Mouse (Mus musculus): ENCODE data around the gene Slc7a5. TPM values are rescaled to one million over a fixed set of nuclear protein-coding genes. Genes with fewer than 3 reads are reported as not detected.

Gene Slc7a5
- polyA plus RNA-seq, 1 experiment from 2014 or later = 17.9 TPM

GRCm38 (mm10) chr8:121868196-121868595 lies 39.3 kb downstream of the Slc7a5 start:
- Histone ChIP-seq H3K9ac (no peak overlapping the region), H3K4me2 (replicated peaks) (no peak overlapping the region), H3K27ac (no peak overlapping the region), H3K4me3 (replicated peaks) (no peak overlapping the region), H3K4me1 (replicated peaks) (peaks cover 12% of the 10 kb centered on the region), H3K27me3 (replicated peaks) (no peaks in the 10 kb centered on the region), H3K9me3 (no peaks in the 10 kb centered on the region), H3K36me3 (no peaks in the 10 kb centered on the region)
- no peak for ATAC-seq
- 86% methylated on average over 5 of the region's 5 CpGs for WGBS

- Histone ChIP-seq H3K9me3 (no peaks in the 10 kb centered on the region), H3K9ac (no peak overlapping the region), H3K4me1 (replicated peaks) (no peaks in the 10 kb centered on the region), H3K27ac (no peak overlapping the region), H3K27me3 (replicated peaks) (no peaks in the 10 kb centered on the region), H3K4me2 (replicated peaks) (no peak overlapping the region), H3K36me3 (no peaks in the 10 kb centered on the region), H3K4me3 (replicated peaks) (no peak overlapping the region)
- WGBS = 63% methylated on average over 8 of the region's 8 CpGs
- no peak for ATAC-seq
These were observed 42.1 kb downstream of the Slc7a5 start for GRCm38 (mm10) chr8:121865356-121865755.

GRCm38 (mm10) chr8:121861806-121862548 lies 45.5 kb downstream of the Slc7a5 start:
- Histone ChIP-seq H3K9ac (no peak overlapping the region), H3K4me2 (replicated peaks) (no peak overlapping the region), H3K27ac (no peak overlapping the region), H3K4me1 (replicated peaks) (no peaks in the 10 kb centered on the region), H3K27me3 (replicated peaks) (no peaks in the 10 kb centered on the region), H3K36me3 (no peaks in the 10 kb centered on the region), H3K9me3 (no peaks in the 10 kb centered on the region), H3K4me3 (replicated peaks) (no peak overlapping the region)
- 70% methylated on average over 9 of the region's 12 CpGs for WGBS
- ATAC-seq = peak; percentile 43; the same call in 1 of the 2 replicates

GRCm38 (mm10) chr8:121861276-121861675 lies 46.2 kb downstream of the Slc7a5 start:
- no peaks in the 10 kb centered on the region for H3K9me3 ChIP-seq
- no peaks in the 10 kb centered on the region for H3K27me3 ChIP-seq (replicated peaks)
- H3K4me1 ChIP-seq (replicated peaks) = no peaks in the 10 kb centered on the region
- H3K4me3 ChIP-seq (replicated peaks) = no peak overlapping the region
- 56% methylated on average over 6 of the region's 6 CpGs for WGBS
- no peak overlapping the region for H3K27ac ChIP-seq
- no peak overlapping the region for H3K9ac ChIP-seq
- H3K36me3 ChIP-seq = no peaks in the 10 kb centered on the region
- H3K4me2 ChIP-seq (replicated peaks) = no peak overlapping the region
- ATAC-seq = no peak

GRCm38 (mm10) chr8:121857747-121858146 lies 49.7 kb downstream of the Slc7a5 start:
- Histone ChIP-seq H3K9ac (no peak overlapping the region), H3K4me2 (replicated peaks) (no peak overlapping the region), H3K27ac (no peak overlapping the region), H3K36me3 (no peaks in the 10 kb centered on the region), H3K27me3 (replicated peaks) (no peaks in the 10 kb centered on the region), H3K4me1 (replicated peaks) (no peaks in the 10 kb centered on the region), H3K9me3 (no peaks in the 10 kb centered on the region), H3K4me3 (replicated peaks) (no peak overlapping the region)
- WGBS = 56% methylated on average over 2 of the region's 2 CpGs
- no peak for ATAC-seq

- no peak overlapping the region for H3K4me3 ChIP-seq (replicated peaks)
- no peaks in the 10 kb centered on the region for H3K4me1 ChIP-seq (replicated peaks)
- H3K27ac ChIP-seq = no peak overlapping the region
- 77% methylated on average over 9 of the region's 9 CpGs for WGBS
- no peak overlapping the region for H3K4me2 ChIP-seq (replicated peaks)
- no peaks in the 10 kb centered on the region for H3K27me3 ChIP-seq (replicated peaks)
- no peaks in the 10 kb centered on the region for H3K9me3 ChIP-seq
- no peak for ATAC-seq
- no peak overlapping the region for H3K9ac ChIP-seq
- no peaks in the 10 kb centered on the region for H3K36me3 ChIP-seq
These were observed 50.2 kb downstream of the Slc7a5 start for GRCm38 (mm10) chr8:121857331-121857730.

- ATAC-seq = no peak
- Histone ChIP-seq H3K27ac (no peak overlapping the region), H3K4me3 (replicated peaks) (no peak overlapping the region), H3K9ac (no peak overlapping the region), H3K36me3 (no peaks in the 10 kb centered on the region), H3K9me3 (no peaks in the 10 kb centered on the region), H3K4me2 (replicated peaks) (no peak overlapping the region), H3K4me1 (replicated peaks) (peaks cover 10% of the 10 kb centered on the region), H3K27me3 (replicated peaks) (no peaks in the 10 kb centered on the region)
- 67% methylated on average over 14 of the region's 14 CpGs for WGBS
These were observed 51.3 kb downstream of the Slc7a5 start for GRCm38 (mm10) chr8:121856071-121856746.

- Histone ChIP-seq H3K27ac (no peak overlapping the region), H3K27me3 (replicated peaks) (no peaks in the 10 kb centered on the region), H3K36me3 (no peaks in the 10 kb centered on the region), H3K4me3 (replicated peaks) (no peak overlapping the region), H3K4me2 (replicated peaks) (no peak overlapping the region), H3K9me3 (no peaks in the 10 kb centered on the region), H3K4me1 (replicated peaks) (peaks cover 18% of the 10 kb centered on the region), H3K9ac (no peak overlapping the region)
- 71% methylated on average over 2 of the region's 2 CpGs for WGBS
- ATAC-seq = no peak
These were observed 53.9 kb downstream of the Slc7a5 start for GRCm38 (mm10) chr8:121853586-121853985.

- no peak overlapping the region for H3K4me2 ChIP-seq (replicated peaks)
- peaks cover 18% of the 10 kb centered on the region for H3K4me1 ChIP-seq (replicated peaks)
- no peaks in the 10 kb centered on the region for H3K9me3 ChIP-seq
- WGBS = 38% methylated on average over 7 of the region's 7 CpGs
- no peak overlapping the region for H3K27ac ChIP-seq
- H3K27me3 ChIP-seq (replicated peaks) = no peaks in the 10 kb centered on the region
- H3K9ac ChIP-seq = no peak overlapping the region
- H3K36me3 ChIP-seq = no peaks in the 10 kb centered on the region
- 0 out of 2 replicates have a peak, but pooled peaks have one; percentile 24 for ATAC-seq
- H3K4me3 ChIP-seq (replicated peaks) = no peak overlapping the region
These were observed 55.0 kb downstream of the Slc7a5 start for GRCm38 (mm10) chr8:121852464-121852863.

- Histone ChIP-seq H3K36me3 (no peaks in the 10 kb centered on the region), H3K4me3 (replicated peaks) (no peak overlapping the region), H3K27ac (no peak overlapping the region), H3K9ac (no peak overlapping the region), H3K4me1 (replicated peaks) (peaks cover 18% of the 10 kb centered on the region), H3K27me3 (replicated peaks) (no peaks in the 10 kb centered on the region), H3K9me3 (no peaks in the 10 kb centered on the region), H3K4me2 (replicated peaks) (no peak overlapping the region)
- peak; percentile 5; the same call in 1 of the 2 replicates for ATAC-seq
- WGBS = 41% methylated on average over 7 of the region's 7 CpGs
These were observed 55.8 kb downstream of the Slc7a5 start for GRCm38 (mm10) chr8:121851716-121852115.

GRCm38 (mm10) chr8:121850821-121851470 lies 56.5 kb downstream of the Slc7a5 start:
- H3K4me2 ChIP-seq (replicated peaks) = peak overlapping the region; percentile 66
- WGBS = 3% methylated on average over 24 of the region's 24 CpGs
- H3K4me1 ChIP-seq (replicated peaks) = peaks cover 18% of the 10 kb centered on the region
- H3K9ac ChIP-seq = peak overlapping the region; percentile 43; the same call in 1 of the 2 replicates
- H3K27me3 ChIP-seq (replicated peaks) = no peaks in the 10 kb centered on the region
- H3K36me3 ChIP-seq = no peaks in the 10 kb centered on the region
- ATAC-seq = peak; percentile 90
- 0 out of 2 replicates have a peak overlapping the region, but pooled peaks have one; percentile 15 for H3K4me3 ChIP-seq (replicated peaks)
- H3K9me3 ChIP-seq = no peaks in the 10 kb centered on the region
- no peak overlapping the region for H3K27ac ChIP-seq

- no peaks in the 10 kb centered on the region for H3K9me3 ChIP-seq
- ATAC-seq = no peak; the same call in 1 of the 2 replicates
- WGBS = 45% methylated on average over 12 of the region's 12 CpGs
- H3K27me3 ChIP-seq (replicated peaks) = no peaks in the 10 kb centered on the region
- H3K9ac ChIP-seq = no peak overlapping the region; the same call in 1 of the 2 replicates
- H3K36me3 ChIP-seq = no peaks in the 10 kb centered on the region
- peaks cover 18% of the 10 kb centered on the region for H3K4me1 ChIP-seq (replicated peaks)
- no peak overlapping the region for H3K27ac ChIP-seq
- H3K4me3 ChIP-seq (replicated peaks) = no peak overlapping the region
- peak overlapping the region; percentile 66 for H3K4me2 ChIP-seq (replicated peaks)
These were observed 57.1 kb downstream of the Slc7a5 start for GRCm38 (mm10) chr8:121850436-121850820.

Data from intestine, embryonic 15.5 days (tissue).